Mouse (Mus musculus): ENCODE data around the gene Phf21a. TPM values are rescaled to one million over a fixed set of nuclear protein-coding genes. Genes with fewer than 3 reads are reported as not detected.

Phf21a gene
- polyA plus RNA-seq, 1 experiment from 2014 or later, result 2.4 TPM

GRCm38 (mm10) chr2:92198126-92198525, 105.2 kb downstream of the Phf21a start:
- ATAC-seq (ENCODE audit: low read depth), result no peak
- Histone ChIP-seq H3K4me1 (replicated peaks) (peaks cover 20% of the 10 kb centered on the region), H3K27ac (no peak overlapping the region), H3K4me2 (no peak overlapping the region), H3K9ac (no peak overlapping the region), H3K27me3 (no peaks in the 10 kb centered on the region), H3K9me3 (replicated peaks) (no peaks in the 10 kb centered on the region), H3K4me3 (replicated peaks) (no peak overlapping the region), H3K36me3 (no peaks in the 10 kb centered on the region)
- no peak for DNase-seq
- 66% methylated on average over 6 of the region's 6 CpGs for WGBS (ENCODE audit: insufficient replicate concordance)

GRCm38 (mm10) chr2:92198747-92199146, 105.8 kb downstream of the Phf21a start:
- DNase-seq (no peak), ATAC-seq (ENCODE audit: low read depth) (no peak)
- Histone ChIP-seq H3K27me3 (no peaks in the 10 kb centered on the region), H3K4me3 (replicated peaks) (no peak overlapping the region), H3K27ac (no peak overlapping the region), H3K9ac (no peak overlapping the region), H3K4me1 (replicated peaks) (peaks cover 20% of the 10 kb centered on the region), H3K4me2 (no peak overlapping the region), H3K36me3 (no peaks in the 10 kb centered on the region), H3K9me3 (replicated peaks) (no peaks in the 10 kb centered on the region)
- WGBS (ENCODE audit: insufficient replicate concordance), result 86% methylated on average over 7 of the region's 7 CpGs

- no peaks in the 10 kb centered on the region for H3K9me3 ChIP-seq (replicated peaks)
- ATAC-seq (ENCODE audit: low read depth) (no peak), DNase-seq (no peak)
- H3K4me3 ChIP-seq (replicated peaks), result no peak overlapping the region
- no peaks in the 10 kb centered on the region for H3K27me3 ChIP-seq
- no peak overlapping the region for H3K4me2 ChIP-seq
- peaks cover 20% of the 10 kb centered on the region for H3K4me1 ChIP-seq (replicated peaks)
- H3K27ac ChIP-seq, result no peak overlapping the region
- no peak overlapping the region for H3K9ac ChIP-seq
- H3K36me3 ChIP-seq, result no peaks in the 10 kb centered on the region
- WGBS (ENCODE audit: insufficient replicate concordance), result 60% methylated on average over 10 of the region's 10 CpGs
Measured at GRCm38 (mm10) chr2:92199562-92200286, 106.8 kb downstream of the Phf21a start.

- Histone ChIP-seq H3K27me3 (no peaks in the 10 kb centered on the region), H3K27ac (no peak overlapping the region), H3K36me3 (no peaks in the 10 kb centered on the region), H3K9ac (no peak overlapping the region), H3K4me2 (no peak overlapping the region), H3K4me3 (replicated peaks) (no peak overlapping the region), H3K4me1 (replicated peaks) (peaks cover 19% of the 10 kb centered on the region), H3K9me3 (replicated peaks) (no peaks in the 10 kb centered on the region)
- ATAC-seq (ENCODE audit: low read depth) (no peak), DNase-seq (no peak)
- 16% methylated on average over 4 of the region's 4 CpGs for WGBS (ENCODE audit: insufficient replicate concordance)
Measured at GRCm38 (mm10) chr2:92202319-92203040, 109.6 kb downstream of the Phf21a start.

- Histone ChIP-seq H3K4me2 (no peak overlapping the region), H3K9me3 (replicated peaks) (no peaks in the 10 kb centered on the region), H3K27me3 (no peaks in the 10 kb centered on the region), H3K4me1 (replicated peaks) (peaks cover 10% of the 10 kb centered on the region), H3K9ac (no peak overlapping the region), H3K4me3 (replicated peaks) (no peak overlapping the region), H3K27ac (no peak overlapping the region), H3K36me3 (no peaks in the 10 kb centered on the region)
- DNase-seq, result no peak
- 69% methylated on average over 5 of the region's 5 CpGs for WGBS (ENCODE audit: insufficient replicate concordance)
- no peak for ATAC-seq (ENCODE audit: low read depth)
Measured at GRCm38 (mm10) chr2:92205010-92205639, 112.2 kb downstream of the Phf21a start.

GRCm38 (mm10) chr2:92210409-92210808, 117.5 kb downstream of the Phf21a start:
- DNase-seq (no peak), ATAC-seq (ENCODE audit: low read depth) (no peak)
- Histone ChIP-seq H3K4me3 (replicated peaks) (no peak overlapping the region), H3K4me2 (no peak overlapping the region), H3K9me3 (replicated peaks) (no peaks in the 10 kb centered on the region), H3K9ac (no peak overlapping the region), H3K27ac (no peak overlapping the region), H3K36me3 (no peaks in the 10 kb centered on the region; the same call in 1 of the 2 replicates), H3K4me1 (replicated peaks) (no peaks in the 10 kb centered on the region; the same call in 1 of the 2 replicates), H3K27me3 (no peaks in the 10 kb centered on the region)
- WGBS (ENCODE audit: insufficient replicate concordance), result 70% methylated on average over 1 of the region's 1 CpGs

- Histone ChIP-seq H3K27ac (no peak overlapping the region), H3K36me3 (no peaks in the 10 kb centered on the region), H3K9ac (no peak overlapping the region), H3K27me3 (no peaks in the 10 kb centered on the region), H3K9me3 (replicated peaks) (no peaks in the 10 kb centered on the region), H3K4me3 (replicated peaks) (no peak overlapping the region), H3K4me1 (replicated peaks) (no peaks in the 10 kb centered on the region), H3K4me2 (no peak overlapping the region)
- DNase-seq (no peak), ATAC-seq (ENCODE audit: low read depth) (no peak)
- WGBS (ENCODE audit: insufficient replicate concordance), result 80% methylated on average over 6 of the region's 6 CpGs
Measured at GRCm38 (mm10) chr2:92221431-92221830, 128.5 kb downstream of the Phf21a start.

GRCm38 (mm10) chr2:92225592-92225991, 132.7 kb downstream of the Phf21a start:
- DNase-seq, result no peak
- WGBS (ENCODE audit: insufficient replicate concordance), result 26% methylated on average over 1 of the region's 1 CpGs
- Histone ChIP-seq H3K27me3 (no peaks in the 10 kb centered on the region), H3K36me3 (no peaks in the 10 kb centered on the region), H3K4me2 (no peak overlapping the region), H3K4me1 (replicated peaks) (no peaks in the 10 kb centered on the region), H3K9me3 (replicated peaks) (no peaks in the 10 kb centered on the region), H3K4me3 (replicated peaks) (no peak overlapping the region), H3K9ac (no peak overlapping the region), H3K27ac (no peak overlapping the region)
- no peak for ATAC-seq (ENCODE audit: low read depth)

- Histone ChIP-seq H3K9me3 (replicated peaks) (no peaks in the 10 kb centered on the region), H3K4me1 (replicated peaks) (no peaks in the 10 kb centered on the region), H3K4me3 (replicated peaks) (no peak overlapping the region), H3K4me2 (no peak overlapping the region), H3K27ac (no peak overlapping the region), H3K36me3 (peaks cover 12% of the 10 kb centered on the region; the same call in 1 of the 2 replicates), H3K27me3 (no peaks in the 10 kb centered on the region), H3K9ac (no peak overlapping the region)
- no peak for ATAC-seq (ENCODE audit: low read depth)
- DNase-seq, result no peak
- 79% methylated on average over 9 of the region's 9 CpGs for WGBS (ENCODE audit: insufficient replicate concordance)
Measured at GRCm38 (mm10) chr2:92229973-92230372, 137.1 kb downstream of the Phf21a start.

GRCm38 (mm10) chr2:92231706-92232105, 138.8 kb downstream of the Phf21a start:
- Histone ChIP-seq H3K9me3 (replicated peaks) (no peaks in the 10 kb centered on the region), H3K4me3 (replicated peaks) (no peak overlapping the region), H3K9ac (no peak overlapping the region), H3K27me3 (no peaks in the 10 kb centered on the region), H3K4me2 (no peak overlapping the region), H3K4me1 (replicated peaks) (no peaks in the 10 kb centered on the region), H3K36me3 (peaks cover 20% of the 10 kb centered on the region; the same call in 1 of the 2 replicates), H3K27ac (no peak overlapping the region)
- ATAC-seq (ENCODE audit: low read depth) (no peak), DNase-seq (no peak)

- no peak overlapping the region for H3K9ac ChIP-seq
- no peak for DNase-seq
- H3K4me3 ChIP-seq (replicated peaks), result no peak overlapping the region
- H3K4me2 ChIP-seq, result no peak overlapping the region
- WGBS (ENCODE audit: insufficient replicate concordance), result 72% methylated on average over 5 of the region's 5 CpGs
- no peak for ATAC-seq (ENCODE audit: low read depth)
- H3K27ac ChIP-seq, result no peak overlapping the region
- no peaks in the 10 kb centered on the region for H3K27me3 ChIP-seq
- H3K9me3 ChIP-seq (replicated peaks), result no peaks in the 10 kb centered on the region
- peaks cover 20% of the 10 kb centered on the region; the same call in 1 of the 2 replicates for H3K36me3 ChIP-seq
- H3K4me1 ChIP-seq (replicated peaks), result no peaks in the 10 kb centered on the region
Measured at GRCm38 (mm10) chr2:92234768-92235332, 141.9 kb downstream of the Phf21a start.
